Mouse (Mus musculus) adrenal gland, adult 2 months (tissue): Measurements from ENCODE around the gene Pcdh7. TPM values are rescaled to one million over a fixed set of nuclear protein-coding genes. Genes with fewer than 3 reads are reported as not detected.

Experiments
- DNase-seq: peaks from one replicate; pipeline ENCODE4 v3.0.0; 2021
- polyA plus RNA-seq: library from polyadenylated mRNA; depleted of rRNA; stranded (reverse); fragments of >200 nt; gene quantifications from 2 replicates; pipeline ENCODE4 v1.2.3, GENCODE M21; 2012
- total RNA-seq, 2 experiments: library from RNA; stranded (reverse); gene quantifications; 2 replicates each; pipeline ENCODE4 v1.2.3; 2021

Pcdh7 gene
- total and polyA plus RNA-seq, 3 experiments: 1.1 to 2.6 (median 1.4) TPM

GRCm38 (mm10) chr5:57797951-57798670 is 80.3 kb downstream of the Pcdh7 start:
- DNase-seq: peak; percentile 43

- no peak for DNase-seq
Observed at GRCm38 (mm10) chr5:57803108-57803507, 85.3 kb downstream of the Pcdh7 start.

GRCm38 (mm10) chr5:57803890-57804289 is 86.1 kb downstream of the Pcdh7 start:
- DNase-seq: no peak

GRCm38 (mm10) chr5:57807350-57807749 is 89.6 kb downstream of the Pcdh7 start:
- no peak for DNase-seq

- no peak for DNase-seq
Observed at GRCm38 (mm10) chr5:57810641-57811040, 92.9 kb downstream of the Pcdh7 start.

GRCm38 (mm10) chr5:57815964-57816589 is 98.3 kb downstream of the Pcdh7 start:
- no peak for DNase-seq

- no peak for DNase-seq
Observed at GRCm38 (mm10) chr5:57819788-57820187, 102.0 kb downstream of the Pcdh7 start.

GRCm38 (mm10) chr5:57821099-57821498 is 103.3 kb downstream of the Pcdh7 start:
- no peak for DNase-seq

GRCm38 (mm10) chr5:57828437-57828836 is 110.7 kb downstream of the Pcdh7 start:
- no peak for DNase-seq

GRCm38 (mm10) chr5:57837150-57837549 is 119.4 kb downstream of the Pcdh7 start:
- no peak for DNase-seq

GRCm38 (mm10) chr5:57841357-57842119 is 123.8 kb downstream of the Pcdh7 start:
- no peak for DNase-seq

- DNase-seq: no peak
Observed at GRCm38 (mm10) chr5:57847500-57847899, 129.7 kb downstream of the Pcdh7 start.

GRCm38 (mm10) chr5:57850111-57850510 is 132.3 kb downstream of the Pcdh7 start:
- DNase-seq: no peak

- DNase-seq: no peak
Observed at GRCm38 (mm10) chr5:57857316-57857715, 139.5 kb downstream of the Pcdh7 start.

- no peak for DNase-seq
Observed at GRCm38 (mm10) chr5:57864254-57864653, 146.5 kb downstream of the Pcdh7 start.

GRCm38 (mm10) chr5:57865256-57865655 is 147.5 kb downstream of the Pcdh7 start:
- no peak for DNase-seq

GRCm38 (mm10) chr5:57866097-57866496 is 148.3 kb downstream of the Pcdh7 start:
- DNase-seq: no peak

- no peak for DNase-seq
Observed at GRCm38 (mm10) chr5:57867906-57868305, 150.1 kb downstream of the Pcdh7 start.

- DNase-seq: no peak
Observed at GRCm38 (mm10) chr5:57868702-57869101, 150.9 kb downstream of the Pcdh7 start.

GRCm38 (mm10) chr5:57870727-57871126 is 153.0 kb downstream of the Pcdh7 start:
- DNase-seq: no peak

- no peak for DNase-seq
Observed at GRCm38 (mm10) chr5:57884982-57885381, 167.2 kb downstream of the Pcdh7 start.

- peak; percentile 17 for DNase-seq
Observed at GRCm38 (mm10) chr5:57899018-57899614, 181.3 kb downstream of the Pcdh7 start.

- no peak for DNase-seq
Observed at GRCm38 (mm10) chr5:57907218-57907617, 189.5 kb downstream of the Pcdh7 start.
